Mouse (Mus musculus): Measurements from ENCODE around the gene Pan3. TPM values are rescaled to one million over a fixed set of nuclear protein-coding genes. Genes with fewer than 3 reads are reported as not detected.
A peak's percentile ranks its signal among the peaks of the same experiment; 100 is the strongest.

Gene Pan3
- polyA plus RNA-seq, 1 experiment from 2014 or later: 45.9 TPM

DNA sequence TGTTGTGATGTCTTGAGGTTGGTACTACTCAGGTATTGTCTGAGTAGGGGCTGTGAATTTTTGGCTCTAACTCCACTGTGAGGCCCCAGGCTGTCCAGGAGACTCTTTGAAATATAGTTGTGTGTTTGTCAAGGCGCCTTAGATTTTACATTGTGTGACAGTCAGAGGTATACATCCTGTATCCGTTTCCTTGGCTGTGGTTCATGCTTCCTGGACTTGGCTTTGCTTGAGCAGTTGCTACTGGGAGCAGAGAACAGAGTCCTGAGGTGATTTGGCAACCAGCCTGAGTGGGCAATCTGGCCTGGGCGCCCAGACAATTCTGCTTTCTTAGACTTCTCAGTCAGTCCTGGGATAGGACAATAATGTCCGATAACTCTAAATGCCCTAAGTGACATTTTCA is 5.3 kb downstream of the Pan3 start:
- 40% methylated on average over 4 of the region's 4 CpGs for WGBS (ENCODE audit: insufficient replicate concordance)
- H3K36me3 ChIP-seq: peaks cover 48% of the 10 kb centered on the region
- no peaks in the 10 kb centered on the region for H3K9me3 ChIP-seq (replicated peaks)
- peaks cover 80% of the 10 kb centered on the region for H3K4me1 ChIP-seq
- no peak for ATAC-seq
- no peak overlapping the region for H3K4me3 ChIP-seq
- H3K27me3 ChIP-seq (replicated peaks): no peaks in the 10 kb centered on the region
- H3K27ac ChIP-seq: peak overlapping the region; percentile 52
- H3K9ac ChIP-seq: no peak overlapping the region
- H3K4me2 ChIP-seq: peak overlapping the region; percentile 17

DNA sequence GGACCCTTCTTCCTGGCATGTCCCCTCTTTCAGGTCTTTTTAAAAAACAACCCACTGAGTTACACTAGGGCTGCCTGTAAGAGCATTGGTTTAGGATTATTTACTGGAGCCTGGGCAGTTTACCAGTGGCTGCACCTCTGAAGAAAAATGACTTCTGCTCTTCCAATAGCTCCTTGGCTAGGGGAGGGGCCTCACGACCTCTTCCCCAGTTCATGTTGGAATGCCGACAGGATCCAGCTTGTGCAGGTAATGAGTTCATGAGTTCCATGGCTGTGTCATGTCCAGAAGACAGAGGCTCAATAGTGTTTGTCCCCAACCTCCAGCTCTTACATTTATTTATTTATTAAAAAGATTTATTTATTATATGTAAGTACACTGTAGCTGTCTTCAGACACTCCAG is 5.8 kb downstream of the Pan3 start:
- ATAC-seq: no peak
- Histone ChIP-seq H3K27me3 (replicated peaks) (no peaks in the 10 kb centered on the region), H3K4me3 (no peak overlapping the region), H3K9me3 (replicated peaks) (no peaks in the 10 kb centered on the region), H3K4me1 (peaks cover 85% of the 10 kb centered on the region), H3K36me3 (peaks cover 51% of the 10 kb centered on the region), H3K9ac (no peak overlapping the region), H3K27ac (peak overlapping the region; percentile 34; the same call in 1 of the 2 replicates), H3K4me2 (peak overlapping the region; percentile 17)
- 68% methylated on average over 2 of the region's 2 CpGs for WGBS (ENCODE audit: insufficient replicate concordance)

DNA sequence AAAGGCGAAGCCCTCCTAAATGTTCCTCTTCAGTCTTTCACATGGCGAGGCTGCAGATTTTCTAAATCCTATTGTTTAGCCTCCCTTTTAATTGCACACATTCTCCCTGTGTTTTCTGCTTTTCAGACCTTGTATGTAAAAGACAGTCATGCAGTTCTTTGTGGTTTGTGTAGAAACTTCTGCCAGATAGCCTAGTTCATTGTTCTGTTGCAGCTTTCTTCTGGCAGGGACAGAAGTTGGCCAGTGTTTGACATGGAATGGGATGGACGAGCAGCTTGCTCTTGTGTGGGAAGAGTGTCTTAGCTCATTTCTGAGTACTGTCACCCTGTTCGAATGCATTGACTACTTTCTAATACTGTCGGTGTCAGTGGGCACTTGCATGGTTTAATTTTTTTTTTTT is 6.5 kb downstream of the Pan3 start:
- no peak for ATAC-seq
- Histone ChIP-seq H3K4me3 (no peak overlapping the region), H3K27ac (peak overlapping the region; percentile 38; the same call in 1 of the 2 replicates), H3K4me2 (peak overlapping the region; percentile 43), H3K27me3 (replicated peaks) (no peaks in the 10 kb centered on the region), H3K9ac (no peak overlapping the region), H3K4me1 (peaks cover 92% of the 10 kb centered on the region), H3K9me3 (replicated peaks) (no peaks in the 10 kb centered on the region), H3K36me3 (peaks cover 51% of the 10 kb centered on the region)
- 83% methylated on average over 5 of the region's 5 CpGs for WGBS (ENCODE audit: insufficient replicate concordance)

DNA sequence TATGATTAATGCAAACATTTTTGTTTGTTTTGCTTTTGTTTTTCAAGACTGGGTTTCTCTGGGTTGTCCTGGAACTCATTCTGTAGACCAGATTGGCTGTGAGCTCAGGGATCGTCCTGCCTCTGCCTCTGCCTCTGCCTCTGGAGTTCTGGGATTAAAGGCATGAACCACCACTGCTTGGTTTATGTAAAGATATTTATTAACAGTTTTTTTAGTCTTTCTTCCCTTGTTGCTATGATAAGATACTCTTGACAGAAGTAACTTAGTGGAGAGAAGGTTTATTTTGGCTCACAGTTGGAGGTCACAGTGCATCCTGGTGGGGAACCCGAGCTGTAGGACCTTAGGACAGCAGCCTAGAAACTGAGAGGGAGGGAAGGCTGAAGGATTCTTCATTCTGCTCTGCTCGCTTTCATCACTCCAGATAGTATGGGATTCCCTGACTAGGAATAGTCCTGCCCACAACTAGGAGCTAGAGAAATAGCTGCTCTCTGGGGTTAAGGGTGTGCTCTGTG is 11.1 kb downstream of the Pan3 start:
- Histone ChIP-seq H3K9ac (0 out of 2 replicates have a peak overlapping the region, but pooled peaks have one; percentile 9), H3K4me1 (peaks cover 89% of the 10 kb centered on the region), H3K9me3 (replicated peaks) (no peaks in the 10 kb centered on the region), H3K4me3 (peak overlapping the region; percentile 6; the same call in 1 of the 2 replicates), H3K36me3 (peaks cover 28% of the 10 kb centered on the region; the same call in 1 of the 2 replicates), H3K27me3 (replicated peaks) (no peaks in the 10 kb centered on the region), H3K27ac (peak overlapping the region; percentile 68), H3K4me2 (peak overlapping the region; percentile 41)
- 56% methylated on average over 3 of the region's 3 CpGs for WGBS (ENCODE audit: insufficient replicate concordance)
- ATAC-seq: 0 out of 2 replicates have a peak, but pooled peaks have one; percentile 6

- whole genome bisulfite sequencing (ENCODE audit: insufficient replicate concordance): 28% methylated on average over 1 of the region's 1 CpGs
- Histone ChIP-seq H3K27ac (peak overlapping the region; percentile 80), H3K36me3 (peaks cover 21% of the 10 kb centered on the region; the same call in 1 of the 2 replicates), H3K27me3 (replicated peaks) (no peaks in the 10 kb centered on the region), H3K9ac (peak overlapping the region; percentile 3; the same call in 1 of the 2 replicates), H3K9me3 (replicated peaks) (no peaks in the 10 kb centered on the region), H3K4me2 (peak overlapping the region; percentile 37), H3K4me3 (no peak overlapping the region), H3K4me1 (peaks cover 88% of the 10 kb centered on the region)
- peak; percentile 74 for ATAC-seq
Measured at GRCm38 (mm10) chr5:147441979-147442378, 12.0 kb downstream of the Pan3 start.

- H3K27me3 ChIP-seq (replicated peaks): no peaks in the 10 kb centered on the region
- no peak overlapping the region for H3K4me3 ChIP-seq
- ATAC-seq: no peak
- H3K27ac ChIP-seq: peak overlapping the region; percentile 80
- WGBS (ENCODE audit: insufficient replicate concordance): 51% methylated on average over 4 of the region's 4 CpGs
- no peak overlapping the region for H3K4me2 ChIP-seq
- H3K36me3 ChIP-seq: peaks cover 21% of the 10 kb centered on the region; the same call in 1 of the 2 replicates
- H3K4me1 ChIP-seq: peaks cover 86% of the 10 kb centered on the region
- no peaks in the 10 kb centered on the region for H3K9me3 ChIP-seq (replicated peaks)
- no peak overlapping the region for H3K9ac ChIP-seq
Measured at GRCm38 (mm10) chr5:147442741-147443140, 12.8 kb downstream of the Pan3 start.

DNA sequence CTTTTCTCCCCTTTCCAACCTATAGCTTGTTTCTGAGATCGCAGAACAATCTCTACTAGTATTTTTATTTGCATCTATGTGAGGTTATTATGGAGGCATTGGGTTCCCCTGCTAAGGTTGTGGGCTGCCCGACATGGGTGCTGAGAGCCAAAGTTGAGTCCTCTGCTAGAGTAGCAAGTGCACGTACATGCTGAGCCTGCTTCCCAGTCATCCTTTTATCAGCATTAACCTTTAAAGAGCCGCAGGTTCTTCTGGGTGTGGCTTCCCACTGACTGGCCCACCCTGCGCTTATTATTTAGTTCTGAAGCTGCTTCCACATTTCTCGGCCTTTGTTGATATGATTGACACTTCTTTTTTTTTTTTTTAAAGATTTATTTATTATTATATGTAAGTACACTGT is 14.3 kb downstream of the Pan3 start:
- peak overlapping the region; percentile 49 for H3K27ac ChIP-seq
- H3K27me3 ChIP-seq (replicated peaks): no peaks in the 10 kb centered on the region
- H3K4me1 ChIP-seq: peaks cover 82% of the 10 kb centered on the region
- H3K4me3 ChIP-seq: no peak overlapping the region
- peaks cover 11% of the 10 kb centered on the region; the same call in 1 of the 2 replicates for H3K36me3 ChIP-seq
- WGBS (ENCODE audit: insufficient replicate concordance): 29% methylated on average over 6 of the region's 6 CpGs
- no peak overlapping the region for H3K9ac ChIP-seq
- peak; percentile 75 for ATAC-seq
- no peaks in the 10 kb centered on the region for H3K9me3 ChIP-seq (replicated peaks)
- peak overlapping the region; percentile 46 for H3K4me2 ChIP-seq

DNA sequence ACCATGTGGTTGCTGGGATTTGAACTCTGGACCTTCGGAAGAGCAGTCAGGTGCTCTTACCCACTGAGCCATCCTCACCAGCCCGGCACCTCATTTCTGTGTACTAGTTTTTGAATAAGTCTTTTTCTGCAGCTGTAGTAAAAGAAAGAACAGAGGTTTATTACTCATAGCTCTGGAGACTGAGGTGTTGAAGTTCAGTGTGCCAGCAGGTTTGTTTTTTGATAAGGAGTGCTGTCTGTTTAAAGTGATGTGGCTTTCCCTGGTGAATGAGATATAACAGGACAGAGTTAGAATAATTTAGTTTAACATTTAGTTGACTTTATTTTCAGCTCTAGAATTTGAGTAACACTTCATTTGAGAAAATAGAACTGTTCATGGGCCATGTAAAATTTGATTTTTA is 14.8 kb downstream of the Pan3 start:
- H3K4me2 ChIP-seq: peak overlapping the region; percentile 46
- H3K27ac ChIP-seq: peak overlapping the region; percentile 70
- peak; percentile 61; the same call in 1 of the 2 replicates for ATAC-seq
- peaks cover 84% of the 10 kb centered on the region for H3K4me1 ChIP-seq
- no peaks in the 10 kb centered on the region for H3K9me3 ChIP-seq (replicated peaks)
- WGBS (ENCODE audit: insufficient replicate concordance): 69% methylated on average over 2 of the region's 2 CpGs
- H3K9ac ChIP-seq: no peak overlapping the region
- H3K36me3 ChIP-seq: 0 out of 2 replicates have a peak, but pooled peaks cover 9% of the 10 kb centered on the region
- H3K4me3 ChIP-seq: no peak overlapping the region
- H3K27me3 ChIP-seq (replicated peaks): no peaks in the 10 kb centered on the region

GRCm38 (mm10) chr5:147445252-147445651 is 15.3 kb downstream of the Pan3 start:
- H3K27ac ChIP-seq: peak overlapping the region; percentile 70
- H3K9me3 ChIP-seq (replicated peaks): no peaks in the 10 kb centered on the region
- H3K4me3 ChIP-seq: no peak overlapping the region
- WGBS (ENCODE audit: insufficient replicate concordance): 67% methylated on average over 4 of the region's 4 CpGs
- no peaks in the 10 kb centered on the region for H3K27me3 ChIP-seq (replicated peaks)
- H3K4me2 ChIP-seq: peak overlapping the region; percentile 46; the same call in 1 of the 2 replicates
- H3K4me1 ChIP-seq: peaks cover 83% of the 10 kb centered on the region
- H3K36me3 ChIP-seq: peaks cover 13% of the 10 kb centered on the region; the same call in 1 of the 2 replicates
- H3K9ac ChIP-seq: peak overlapping the region; percentile 49; the same call in 1 of the 2 replicates
- ATAC-seq: no peak

- Histone ChIP-seq H3K9ac (no peak overlapping the region), H3K27me3 (replicated peaks) (no peaks in the 10 kb centered on the region), H3K27ac (no peak overlapping the region), H3K9me3 (replicated peaks) (no peaks in the 10 kb centered on the region), H3K36me3 (peaks cover 32% of the 10 kb centered on the region), H3K4me1 (peaks cover 52% of the 10 kb centered on the region), H3K4me2 (no peak overlapping the region), H3K4me3 (no peak overlapping the region)
- 81% methylated on average over 4 of the region's 4 CpGs for WGBS (ENCODE audit: insufficient replicate concordance)
- no peak for ATAC-seq
Measured at GRCm38 (mm10) chr5:147448526-147448925, 18.6 kb downstream of the Pan3 start.

DNA sequence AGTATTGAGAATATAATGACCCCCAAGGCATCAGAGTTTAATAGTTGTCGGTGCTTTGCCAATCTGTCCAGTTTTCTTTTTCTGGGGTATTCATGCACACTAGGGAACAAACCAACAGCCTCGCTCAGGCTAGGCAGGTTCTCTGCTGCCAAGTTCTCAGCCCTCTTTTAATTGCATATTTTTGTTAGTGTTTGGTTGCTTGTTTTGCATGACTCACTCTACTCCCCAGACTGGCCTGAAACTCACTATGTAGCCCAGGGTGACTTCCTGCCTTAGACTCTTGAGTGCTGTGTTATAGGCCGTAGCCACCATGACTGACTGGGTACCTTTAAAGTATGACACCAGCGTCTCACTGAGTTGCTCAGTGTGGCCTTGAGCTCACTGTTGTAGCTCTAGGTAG is 19.0 kb downstream of the Pan3 start:
- peaks cover 32% of the 10 kb centered on the region for H3K36me3 ChIP-seq
- H3K27me3 ChIP-seq (replicated peaks): no peaks in the 10 kb centered on the region
- H3K4me2 ChIP-seq: no peak overlapping the region
- H3K9me3 ChIP-seq (replicated peaks): no peaks in the 10 kb centered on the region
- WGBS (ENCODE audit: insufficient replicate concordance): 87% methylated on average over 4 of the region's 4 CpGs
- H3K4me3 ChIP-seq: no peak overlapping the region
- no peak overlapping the region for H3K9ac ChIP-seq
- no peak for ATAC-seq
- H3K4me1 ChIP-seq: peaks cover 49% of the 10 kb centered on the region
- no peak overlapping the region for H3K27ac ChIP-seq

DNA sequence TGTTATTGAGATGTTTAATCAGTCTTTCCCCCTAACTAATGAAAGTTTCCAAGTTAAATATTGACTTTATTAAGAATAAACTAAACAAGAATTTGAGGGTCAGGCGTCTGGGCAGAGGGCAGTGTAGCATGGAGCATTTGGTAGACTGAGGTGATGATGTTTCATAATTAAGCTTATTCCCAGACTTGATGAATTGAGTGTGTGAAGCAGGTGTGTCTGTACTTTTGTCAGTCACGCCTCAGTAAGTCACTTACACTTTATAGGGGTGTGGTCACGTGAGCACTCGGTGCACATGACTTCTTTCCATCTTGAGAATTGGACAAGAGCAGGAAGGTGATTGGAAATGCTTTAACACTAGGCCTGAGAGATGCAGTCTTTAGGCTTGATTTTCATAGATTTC is 26.5 kb downstream of the Pan3 start:
- WGBS (ENCODE audit: insufficient replicate concordance): 77% methylated on average over 4 of the region's 4 CpGs
- Histone ChIP-seq H3K9me3 (replicated peaks) (no peaks in the 10 kb centered on the region), H3K27me3 (replicated peaks) (no peaks in the 10 kb centered on the region), H3K36me3 (peaks cover 53% of the 10 kb centered on the region), H3K9ac (no peak overlapping the region), H3K4me2 (no peak overlapping the region), H3K4me1 (peaks cover 9% of the 10 kb centered on the region; the same call in 1 of the 2 replicates), H3K27ac (no peak overlapping the region), H3K4me3 (no peak overlapping the region)
- ATAC-seq: no peak
